Mouse (Mus musculus): ENCODE data around the gene Vps8.
"Not testable (repeated sequence)": the region's sequence is repeated elsewhere in the genome, so short reads cannot be mapped to it uniquely, and the experiment has no call there.

Gene Vps8

GRCm38 (mm10) chr16:21636156-21636853 is 213.4 kb downstream of the Vps8 start:
- DNase-seq, result no peak

DNA sequence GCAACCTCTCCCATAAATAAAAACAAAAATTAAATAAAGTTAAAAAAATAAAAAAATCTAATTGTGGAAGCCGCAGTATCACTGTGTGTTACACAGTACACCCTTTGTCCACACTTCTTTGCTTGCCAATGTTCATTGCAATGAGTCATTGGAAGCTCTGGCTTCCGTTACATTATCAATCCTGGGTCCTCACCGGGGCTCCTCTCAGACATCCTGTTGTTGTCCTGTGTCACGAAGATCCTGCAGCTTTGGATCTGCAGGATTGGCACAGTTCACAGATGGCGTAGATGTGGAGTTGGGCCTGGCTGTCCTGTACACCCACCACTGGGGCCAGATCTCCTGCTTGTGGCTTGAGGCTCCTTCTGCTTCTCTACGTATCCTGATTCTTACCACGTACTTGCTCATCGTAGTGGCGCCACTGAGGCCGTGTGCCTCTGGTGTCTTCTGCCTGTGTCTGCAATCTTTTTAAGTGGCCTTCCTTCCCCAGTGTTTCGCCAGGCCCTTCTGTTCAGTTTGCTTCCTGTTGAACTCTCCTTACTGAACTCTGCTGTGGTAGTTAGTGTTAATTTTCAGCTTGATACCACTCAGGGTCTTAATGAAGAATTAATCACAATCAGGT is 214.4 kb downstream of the Vps8 start:
- no peak for DNase-seq

DNA sequence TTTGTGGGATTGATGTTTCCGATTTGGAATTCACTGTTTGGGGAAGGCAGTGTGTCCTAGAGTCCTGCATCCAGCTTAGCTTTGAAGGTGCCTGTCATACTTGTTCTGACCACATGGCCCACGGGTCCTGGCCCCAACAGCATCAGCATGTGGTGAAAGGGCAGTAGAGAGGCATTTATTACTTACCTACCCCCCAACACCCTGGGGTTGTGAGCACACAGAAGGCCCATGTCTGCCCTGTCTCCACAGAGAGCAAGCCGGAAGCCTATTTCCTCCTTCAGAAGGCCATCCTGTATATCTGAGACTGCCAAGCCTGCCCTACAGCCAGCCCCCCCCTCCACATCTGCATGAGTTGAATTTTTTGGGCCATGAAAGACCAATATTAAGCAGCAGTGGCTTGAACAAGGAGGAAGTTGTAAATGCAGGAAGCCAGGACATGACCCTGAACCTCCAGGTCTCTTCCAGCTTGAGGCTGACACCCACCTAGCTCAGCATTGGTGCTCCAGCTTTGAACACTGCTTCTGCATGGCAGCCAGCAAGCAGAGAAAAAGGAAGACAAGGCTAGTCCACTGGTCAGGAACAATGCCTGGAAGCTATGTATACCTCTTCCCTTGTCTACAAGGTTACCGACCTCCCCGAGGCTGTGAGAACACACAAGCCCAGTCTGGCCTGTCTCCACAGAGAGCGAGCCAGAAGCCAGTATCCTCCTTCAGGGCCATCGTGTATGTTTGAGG is 218.0 kb downstream of the Vps8 start:
- no peak for DNase-seq

GRCm38 (mm10) chr16:21641944-21642343 is 219.0 kb downstream of the Vps8 start:
- DNase-seq, result no peak

DNA sequence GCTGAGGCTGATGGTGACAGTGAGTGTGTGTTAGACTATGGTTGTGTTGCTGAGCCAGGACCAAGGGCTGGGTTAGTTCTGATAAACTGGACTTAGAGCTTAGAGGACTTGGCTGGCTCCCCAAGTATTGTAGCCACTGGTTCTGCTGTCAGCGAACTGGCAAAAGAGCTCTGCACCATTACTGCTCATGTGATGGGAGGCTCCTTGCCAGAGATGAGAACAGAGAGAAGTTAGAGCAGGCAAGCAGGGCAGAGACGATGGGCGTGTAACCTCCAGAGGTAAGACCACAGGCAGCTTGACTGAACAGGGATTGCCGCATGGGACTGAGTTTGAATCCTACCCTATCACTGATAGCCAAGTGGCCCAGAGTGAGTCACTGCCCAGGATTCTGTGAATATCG is 220.0 kb downstream of the Vps8 start:
- DNase-seq, result no peak

DNA sequence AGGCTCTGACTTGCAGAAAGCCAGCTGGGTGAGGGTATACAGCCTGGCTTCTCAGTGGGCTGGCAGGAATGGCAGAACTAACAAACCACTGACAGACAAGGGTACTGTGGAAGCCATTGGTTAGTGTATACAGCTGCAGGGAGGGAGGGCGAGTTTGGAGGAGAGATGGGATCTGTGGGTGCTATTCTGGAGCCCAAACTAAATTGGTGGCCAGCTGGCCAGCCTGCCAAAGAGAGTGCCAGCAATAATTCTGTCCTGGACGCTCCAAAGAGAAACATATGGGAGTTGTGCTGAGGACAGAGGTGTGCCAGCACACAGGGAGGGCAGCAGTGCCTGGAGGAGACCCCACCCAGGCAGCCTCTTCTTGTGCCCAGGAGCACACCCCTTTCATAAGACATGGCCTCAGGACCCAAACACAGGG is 220.7 kb downstream of the Vps8 start:
- DNase-seq, result no peak

DNA sequence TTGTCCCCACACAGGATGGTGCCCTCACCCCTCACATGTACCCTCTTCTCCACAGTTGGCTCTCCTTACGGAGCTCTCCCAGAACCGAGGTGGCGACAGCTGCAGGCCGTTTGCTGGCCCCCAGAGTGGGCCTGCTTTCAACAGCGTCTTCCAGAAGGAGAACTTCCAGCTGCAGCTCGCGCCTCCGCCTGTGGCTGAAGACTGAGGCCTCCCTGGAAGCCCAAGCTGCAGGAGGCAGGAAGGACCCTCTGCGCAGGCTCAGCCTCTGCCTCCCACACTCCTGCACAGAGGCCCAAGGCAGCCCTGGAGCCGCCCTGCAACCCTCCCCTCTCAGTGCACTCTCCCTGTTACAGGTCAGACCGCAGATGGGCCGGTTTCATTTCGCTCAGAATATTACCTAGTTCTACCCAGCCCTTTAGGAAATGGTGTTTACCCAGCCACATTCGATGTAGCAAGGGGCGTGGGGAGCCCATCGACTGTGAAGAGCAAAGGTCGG is 221.2 kb downstream of the Vps8 start:
- DNase-seq, result peak; percentile 9 to 22

DNA sequence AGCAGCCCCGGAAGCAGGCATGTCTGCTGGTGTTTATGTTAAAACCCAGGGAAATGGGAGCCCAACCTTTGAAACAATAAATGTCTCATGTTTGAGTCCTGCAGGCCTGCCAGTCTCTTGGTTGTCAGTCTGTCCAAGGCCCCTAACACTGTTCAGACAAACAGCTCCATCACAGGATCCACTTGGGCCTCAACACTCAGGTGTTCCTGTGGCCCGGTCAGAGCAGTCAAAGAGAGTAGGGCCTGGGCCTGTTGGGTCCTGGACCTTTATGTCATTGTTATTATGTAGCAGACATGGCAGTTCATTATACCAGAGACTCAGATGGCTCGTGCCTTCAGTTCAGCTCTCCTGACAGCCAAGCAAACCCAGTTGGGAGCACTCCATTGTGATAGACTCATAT is 221.7 kb downstream of the Vps8 start:
- DNase-seq, result no peak

GRCm38 (mm10) chr16:21645915-21646314 is 223.0 kb downstream of the Vps8 start:
- no peak for DNase-seq

- no peak for DNase-seq
Observed at GRCm38 (mm10) chr16:21646496-21646895, 223.6 kb downstream of the Vps8 start.

GRCm38 (mm10) chr16:21648800-21649199 is 225.9 kb downstream of the Vps8 start:
- DNase-seq, result no peak

DNA sequence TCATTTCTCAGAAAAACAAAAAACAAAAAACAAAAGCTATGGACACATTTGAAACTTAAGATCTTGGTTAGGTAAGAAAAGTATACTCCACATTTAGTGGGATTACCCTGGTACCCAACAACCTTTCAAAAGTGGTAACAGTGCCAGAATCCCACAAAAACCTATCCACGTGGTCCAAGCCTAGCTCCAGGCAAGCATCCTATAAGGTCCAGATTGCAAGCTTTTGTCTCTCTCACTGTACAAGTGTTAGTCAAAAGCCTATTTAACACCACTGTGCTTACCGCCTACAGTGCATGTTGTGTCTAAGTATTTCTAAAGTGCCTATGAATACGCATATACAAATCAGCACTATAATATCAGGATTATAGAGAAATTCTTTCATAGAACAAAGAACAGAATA is 227.4 kb downstream of the Vps8 start:
- DNase-seq, result no peak

DNA sequence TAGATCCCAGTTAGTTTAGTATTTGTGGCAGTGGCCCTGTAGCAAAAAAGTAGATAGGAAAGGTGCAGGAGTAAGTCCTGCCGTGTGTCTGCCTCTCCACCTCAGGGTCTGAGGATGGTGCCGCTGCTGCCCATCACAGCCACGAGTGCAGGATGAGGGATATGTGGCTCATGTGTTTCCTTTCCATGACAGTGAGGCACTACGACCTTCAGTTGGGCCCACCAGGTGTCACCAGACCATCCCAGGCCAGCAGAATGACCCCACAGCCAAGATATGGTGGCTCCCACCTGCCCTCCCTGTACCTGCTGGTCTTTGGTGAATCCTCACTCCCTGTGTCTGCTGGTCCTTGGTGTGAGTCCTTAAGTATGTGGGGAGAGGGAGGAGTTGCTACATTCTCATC is 228.2 kb downstream of the Vps8 start:
- no peak for DNase-seq

- no peak for DNase-seq
Observed at GRCm38 (mm10) chr16:21653151-21653550, 230.2 kb downstream of the Vps8 start.

GRCm38 (mm10) chr16:21654384-21654783 is 231.5 kb downstream of the Vps8 start:
- DNase-seq, result no peak

DNA sequence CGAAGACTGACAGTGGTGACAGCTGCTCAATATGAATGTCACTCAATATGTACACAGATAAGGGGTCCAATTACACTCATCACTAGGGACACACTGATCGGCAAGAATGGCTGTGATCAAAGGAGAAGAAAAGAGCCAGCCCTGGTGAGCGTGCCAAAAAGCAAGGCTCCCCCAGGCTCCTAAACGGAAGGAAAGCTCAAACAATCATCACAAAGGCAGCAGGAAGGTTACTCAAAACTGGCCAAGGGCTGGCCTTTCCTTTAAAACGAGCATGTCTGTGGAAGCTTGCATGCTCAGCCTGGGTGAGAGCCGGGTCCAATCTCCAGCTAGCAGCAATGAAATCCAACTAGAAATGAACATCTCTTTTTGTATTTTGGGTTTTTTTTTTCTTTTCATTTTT is 232.4 kb downstream of the Vps8 start:
- DNase-seq, result no peak

GRCm38 (mm10) chr16:21655961-21656360 is 233.0 kb downstream of the Vps8 start:
- DNase-seq, result no peak

- no peak for DNase-seq
Observed at GRCm38 (mm10) chr16:21664633-21665363, 241.9 kb downstream of the Vps8 start.

- DNase-seq, result no peak
Observed at GRCm38 (mm10) chr16:21665423-21665986, 242.6 kb downstream of the Vps8 start.

DNA sequence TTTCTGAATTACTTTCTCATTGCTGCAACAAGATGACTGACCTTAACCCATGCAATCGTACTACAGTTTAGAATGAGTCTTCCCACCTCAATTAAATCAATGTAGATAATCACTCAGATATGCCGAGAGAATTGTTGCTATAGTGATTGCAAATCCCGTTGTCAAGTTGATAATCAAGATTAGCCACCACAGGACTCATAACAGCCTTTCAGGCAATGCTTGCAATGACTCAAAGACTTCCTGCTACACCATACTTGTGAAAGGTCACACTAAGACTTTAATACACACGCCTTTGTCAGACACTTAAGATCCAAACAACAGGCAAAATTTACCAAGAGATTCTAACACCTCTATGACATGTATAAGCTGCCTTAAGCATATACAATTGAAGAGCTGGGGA is 249.0 kb downstream of the Vps8 start:
- no peak for DNase-seq

DNA sequence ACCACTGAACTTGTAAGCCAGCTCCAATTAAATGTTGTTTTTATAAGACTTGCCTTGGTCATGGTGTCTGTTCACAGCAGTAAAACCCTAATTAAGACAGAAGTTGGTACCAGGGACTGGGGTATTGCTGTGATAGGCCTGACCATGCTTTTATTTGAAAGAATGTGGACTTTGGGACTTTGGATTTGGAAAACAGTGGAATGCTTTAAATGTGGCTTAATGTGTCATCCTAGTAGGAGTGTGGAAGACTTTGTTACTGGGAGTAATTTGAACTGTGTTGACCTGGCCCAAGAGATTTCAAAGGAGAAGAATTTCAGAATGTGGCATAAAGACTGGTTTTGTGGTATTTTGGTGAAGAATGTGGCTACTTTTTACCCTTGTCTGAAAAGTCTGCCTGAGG is 250.1 kb downstream of the Vps8 start:
- not testable (repeated sequence) for DNase-seq

DNA sequence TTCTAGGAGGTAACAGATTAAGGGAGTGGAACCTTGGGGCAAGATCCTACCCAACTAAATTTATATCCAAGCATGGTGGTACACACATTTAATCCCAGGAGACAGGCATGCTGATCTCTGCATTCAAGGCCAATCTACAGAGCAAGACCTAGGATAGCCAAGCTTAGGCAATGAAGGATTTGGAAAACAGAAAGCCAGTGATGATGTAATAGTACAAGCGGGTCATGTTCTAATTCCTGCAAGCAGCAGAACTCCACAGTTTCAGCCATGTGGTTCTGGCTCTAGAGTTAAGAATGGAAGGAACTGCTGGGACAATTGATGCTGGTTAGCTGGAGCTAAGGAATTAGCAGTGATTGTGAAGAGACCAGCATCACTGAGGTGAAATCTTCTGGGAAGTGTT is 250.7 kb downstream of the Vps8 start:
- DNase-seq, result not testable (repeated sequence)

DNA sequence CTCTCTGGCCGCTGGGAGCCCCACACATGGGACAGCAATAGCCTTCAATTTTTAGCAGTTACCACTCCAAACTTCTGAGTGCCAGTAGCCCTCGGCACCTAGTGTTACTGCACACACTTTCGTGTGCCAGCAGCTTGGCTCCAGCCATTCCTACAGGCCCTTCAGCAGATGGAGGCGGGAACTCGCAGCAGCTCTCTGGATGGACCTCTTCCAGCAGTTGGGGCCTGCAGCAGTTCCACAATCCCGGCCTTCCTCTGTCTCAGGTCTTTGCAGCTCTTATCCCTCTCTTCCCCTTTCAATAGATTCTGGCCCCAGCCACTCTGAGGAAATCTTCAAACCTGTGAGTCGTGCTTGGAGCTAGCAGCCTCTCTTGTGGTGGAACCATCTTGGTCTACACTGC is 253.9 kb downstream of the Vps8 start:
- DNase-seq, result no peak

Data from thymus, postnatal 36 days (tissue).